Mouse (Mus musculus): Measurements from ENCODE around the gene Pi4kb.
"Not testable (repeated sequence)": the region's sequence is repeated elsewhere in the genome, so short reads cannot be mapped to it uniquely, and the experiment has no call there.

Pi4kb gene

GRCm38 (mm10) chr3:95015337-95015872, 40.9 kb downstream of the Pi4kb start, which contains the start of gene Zfp687:
Gene Zfp687 (minus strand): TSS chr3:95015448.
- DNase-seq (ENCODE audit: low read depth): peak; percentile 100

DNA sequence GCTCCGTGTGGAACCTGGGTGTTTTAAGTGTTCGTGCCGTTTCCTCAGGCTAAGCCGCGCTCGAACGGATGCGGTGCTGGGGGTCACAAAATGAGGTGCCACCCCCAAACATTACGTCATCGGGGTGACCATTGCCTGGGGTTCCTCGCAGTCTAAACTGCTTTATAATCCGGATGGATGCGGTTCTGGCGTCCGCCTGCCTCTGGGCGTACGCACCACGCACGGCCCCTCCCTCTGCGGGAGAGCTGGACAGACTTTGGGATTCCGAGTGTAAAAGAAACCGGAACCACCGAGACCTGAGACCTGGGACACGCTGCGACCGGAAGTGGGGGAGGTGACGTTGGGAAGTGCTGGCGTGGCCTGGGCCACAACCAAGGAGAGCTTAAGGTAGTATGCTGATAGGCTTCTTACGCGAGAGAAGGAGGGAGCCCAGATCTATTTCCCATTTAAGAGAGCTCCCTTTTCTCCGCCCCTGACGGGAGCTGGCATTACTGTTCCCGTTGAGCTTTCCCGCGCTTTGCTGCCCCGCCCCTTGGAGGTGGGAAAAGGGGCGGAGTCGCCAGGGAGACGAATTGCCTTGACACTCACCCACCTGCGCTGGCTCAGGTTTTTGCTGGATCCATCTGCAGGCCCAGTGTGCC, 41.5 kb downstream of the Pi4kb start:
- DNase-seq (ENCODE audit: low read depth): peak; percentile 94

DNA sequence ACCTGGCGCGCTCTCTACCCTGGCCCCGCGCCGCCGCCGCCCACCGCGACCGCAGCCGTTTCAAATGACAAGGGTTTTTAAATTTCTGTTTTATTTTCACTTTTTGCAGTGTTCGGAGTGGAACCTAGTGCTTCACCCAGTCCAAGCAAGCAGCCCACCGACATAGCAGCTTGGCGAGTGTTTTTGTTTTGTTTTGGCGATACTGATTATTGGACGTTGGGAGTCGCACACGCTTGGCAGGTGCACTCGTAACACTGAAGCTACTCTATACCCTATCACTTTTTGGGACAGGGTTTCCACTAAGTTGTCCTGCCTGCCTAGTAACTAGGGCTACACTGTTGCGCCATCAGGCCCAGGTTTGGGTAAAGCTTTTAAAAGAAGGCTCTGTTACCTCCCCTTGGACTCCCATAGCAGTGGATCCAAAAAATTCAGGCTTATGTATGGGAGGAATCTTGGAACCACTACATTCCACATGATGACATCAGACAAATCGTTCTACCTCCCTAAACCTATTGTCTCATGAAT, 42.1 kb downstream of the Pi4kb start:
- no peak for DNase-seq (ENCODE audit: low read depth)

GRCm38 (mm10) chr3:95018741-95019140, 44.2 kb downstream of the Pi4kb start:
- no peak for DNase-seq (ENCODE audit: low read depth)

- not testable (repeated sequence) for DNase-seq (ENCODE audit: low read depth)
Observed at GRCm38 (mm10) chr3:95020956-95021355, 46.4 kb downstream of the Pi4kb start.

- DNase-seq (ENCODE audit: low read depth): no peak
Observed at GRCm38 (mm10) chr3:95024551-95024950, 50.0 kb downstream of the Pi4kb start.

- no peak for DNase-seq (ENCODE audit: low read depth)
Observed at GRCm38 (mm10) chr3:95025202-95025601, 50.7 kb downstream of the Pi4kb start.

- no peak for DNase-seq (ENCODE audit: low read depth)
Observed at GRCm38 (mm10) chr3:95027057-95027645, 52.6 kb downstream of the Pi4kb start.

DNA sequence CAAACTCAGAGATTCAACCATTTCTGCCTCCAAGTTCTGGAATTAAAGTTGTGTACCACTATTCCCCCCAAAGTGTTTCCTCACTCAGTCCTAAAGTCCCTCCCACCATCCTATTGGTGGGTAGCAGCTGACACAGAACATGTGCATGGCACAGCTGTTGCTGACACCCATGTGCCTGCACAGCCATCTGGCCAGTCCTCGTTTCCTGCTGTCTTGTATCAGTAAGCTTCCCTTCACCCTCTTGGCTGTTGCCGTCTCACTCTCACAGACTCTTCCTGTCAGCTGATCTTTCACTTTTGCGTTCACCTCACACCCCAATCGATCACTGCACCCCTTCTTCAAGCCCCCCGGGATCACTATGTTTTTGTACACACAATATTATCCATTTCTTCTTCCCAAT, 53.2 kb downstream of the Pi4kb start:
- DNase-seq (ENCODE audit: low read depth): no peak

DNA sequence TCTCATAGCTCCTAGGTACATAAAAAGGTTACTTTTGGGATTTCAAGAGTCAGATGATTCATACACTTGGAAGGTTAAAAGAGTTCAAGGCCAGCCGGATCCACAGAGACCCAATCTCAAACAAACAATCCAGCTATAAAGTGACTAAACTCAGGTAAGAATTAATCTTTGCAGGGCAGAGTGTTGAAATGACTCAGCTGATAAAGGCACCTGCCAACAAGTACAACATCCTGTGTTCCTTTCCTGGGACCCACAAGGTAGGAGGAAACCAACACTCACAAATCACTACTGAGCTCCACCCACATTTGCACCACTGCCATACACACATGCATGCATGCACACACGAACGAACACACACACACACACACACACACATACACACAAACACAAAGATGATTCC, 54.1 kb downstream of the Pi4kb start:
- no peak for DNase-seq (ENCODE audit: low read depth)

DNA sequence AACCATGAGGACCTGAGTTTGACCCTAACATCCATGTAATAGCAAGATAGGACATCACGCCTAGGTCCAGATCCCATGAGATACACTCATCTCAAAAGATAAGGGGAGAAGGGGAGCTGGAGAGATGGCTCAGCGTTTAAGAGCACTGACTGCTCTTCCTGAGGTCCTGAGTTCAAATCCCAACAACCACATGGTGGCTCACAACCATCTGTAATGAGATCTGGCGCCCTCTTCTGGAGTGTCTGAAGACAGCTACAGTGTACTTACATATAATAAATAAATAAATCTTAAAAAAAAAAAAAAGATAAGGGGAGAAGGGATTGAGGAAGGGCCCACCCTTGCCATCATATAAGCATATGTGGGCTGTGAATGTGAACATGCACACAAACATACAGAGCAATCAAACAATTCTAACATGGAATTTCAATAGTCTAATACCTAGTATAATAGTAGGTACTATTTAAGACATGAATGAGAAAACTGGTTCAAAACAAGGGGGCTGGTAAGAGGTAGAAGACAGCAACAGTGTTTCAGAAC, 54.8 kb downstream of the Pi4kb start:
- DNase-seq (ENCODE audit: low read depth): not testable (repeated sequence)

DNA sequence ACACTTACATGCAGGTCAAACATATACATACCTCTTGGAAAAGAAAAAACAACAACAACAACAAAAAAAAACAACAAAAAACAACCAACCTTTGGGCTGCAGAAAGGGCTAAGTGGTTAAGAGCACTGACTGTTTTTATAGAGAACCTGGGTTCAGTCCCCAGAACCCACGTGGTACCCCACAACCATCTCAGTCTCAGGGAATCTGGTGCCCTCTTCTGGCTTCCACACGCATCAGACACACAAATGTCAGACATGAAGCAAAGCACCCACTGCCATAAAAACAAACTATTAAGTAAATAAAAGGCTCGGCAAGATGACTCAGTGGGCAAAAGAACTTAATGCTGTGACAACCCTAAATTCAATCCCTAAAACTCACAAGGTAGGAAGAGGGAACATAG, 55.4 kb downstream of the Pi4kb start:
- DNase-seq (ENCODE audit: low read depth): no peak

DNA sequence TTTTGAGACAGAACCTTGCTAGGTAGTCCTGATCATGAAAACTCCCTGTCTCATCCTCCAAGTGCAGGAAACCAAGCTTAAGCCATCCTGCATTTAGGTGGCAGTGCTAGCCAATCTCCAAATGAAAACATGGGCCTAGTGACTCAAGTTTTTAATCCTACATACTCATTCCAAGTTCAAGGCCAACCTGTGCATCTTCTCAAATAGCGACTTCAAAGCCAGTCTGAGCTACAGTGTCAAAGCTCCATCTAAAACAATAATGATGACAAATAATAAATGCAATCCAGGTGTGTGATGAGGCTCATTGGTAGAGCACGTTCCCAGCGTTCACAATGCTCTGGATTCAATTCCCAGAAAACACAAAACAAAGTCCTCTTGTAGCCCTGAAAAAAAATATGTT, 67.1 kb downstream of the Pi4kb start:
- no peak for DNase-seq (ENCODE audit: low read depth)

DNA sequence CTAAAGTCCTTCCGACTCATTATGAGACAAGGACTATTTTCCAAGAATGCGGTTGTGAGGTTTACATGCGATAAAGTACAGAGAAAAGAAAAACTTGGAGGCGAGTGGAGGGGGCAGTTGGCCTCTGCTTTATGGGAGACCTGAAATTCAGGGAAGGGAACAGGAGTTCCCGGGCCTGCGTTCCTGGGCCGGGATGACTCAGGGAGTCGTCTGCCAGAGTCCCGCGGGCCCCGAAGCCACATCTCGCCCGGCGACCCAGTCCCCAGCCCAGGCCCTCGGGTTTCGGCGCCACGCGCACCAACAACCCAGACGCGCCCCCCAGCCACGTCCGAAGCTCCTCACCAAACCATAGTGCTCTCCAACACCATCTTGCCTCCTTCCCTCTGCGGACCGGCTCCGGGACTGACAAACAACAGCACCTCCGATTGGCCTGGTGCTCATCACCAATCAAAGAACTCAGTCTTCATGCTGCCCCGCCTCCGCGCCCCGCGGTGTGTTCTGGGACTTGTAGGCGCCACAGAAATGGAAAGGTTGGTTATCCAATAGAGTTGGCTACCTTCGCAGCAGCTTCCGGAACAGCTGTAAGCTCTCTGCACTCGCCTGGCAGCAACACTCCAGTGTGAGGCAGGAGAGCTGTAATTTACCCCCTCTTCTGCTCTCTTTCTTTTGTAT, 67.8 kb downstream of the Pi4kb start, which contains the start of gene Psmd4:
Psmd4 (minus strand) TSS at position 449 of the 672 bp plus-strand sequence.
- peak; percentile 93 for DNase-seq (ENCODE audit: low read depth)

- no peak for DNase-seq (ENCODE audit: low read depth)
Observed at GRCm38 (mm10) chr3:95042838-95043229, 68.3 kb downstream of the Pi4kb start.

GRCm38 (mm10) chr3:95043251-95043650, 68.7 kb downstream of the Pi4kb start:
- no peak for DNase-seq (ENCODE audit: low read depth)

DNA sequence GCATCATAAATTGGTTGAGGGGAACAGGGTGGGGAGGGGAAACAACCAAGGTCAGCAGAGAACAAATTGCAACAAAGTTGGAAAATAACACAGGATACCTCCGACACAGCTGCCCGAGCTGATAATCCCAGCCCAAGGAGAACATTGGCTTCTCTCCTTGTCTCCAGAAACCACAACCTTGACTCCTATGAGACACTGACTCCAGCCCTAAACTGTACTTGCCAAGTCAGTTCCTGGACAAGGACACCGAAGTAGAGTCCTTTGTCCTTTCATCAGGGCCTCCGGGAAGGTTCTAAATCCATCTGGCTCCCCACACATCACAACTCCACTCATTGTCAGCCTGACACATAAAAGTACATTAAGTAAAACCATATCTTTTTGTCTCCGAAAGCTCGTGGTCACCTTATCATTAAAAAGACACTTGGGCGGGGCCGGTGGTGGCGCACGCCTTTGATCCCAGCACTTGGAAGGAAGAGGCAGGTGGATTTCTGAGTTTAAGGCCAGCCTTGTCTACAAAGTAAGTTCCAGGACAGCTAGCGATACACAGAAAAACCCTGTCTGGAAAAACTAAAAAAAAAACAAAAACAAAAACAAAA, 72.0 kb downstream of the Pi4kb start:
- no peak for DNase-seq (ENCODE audit: low read depth)

- DNase-seq (ENCODE audit: low read depth): no peak
Observed at GRCm38 (mm10) chr3:95047914-95048313, 73.4 kb downstream of the Pi4kb start.

GRCm38 (mm10) chr3:95052959-95053358, 78.4 kb downstream of the Pi4kb start:
- DNase-seq (ENCODE audit: low read depth): peak; percentile 55

- peak; percentile 56 for DNase-seq (ENCODE audit: low read depth)
Observed at GRCm38 (mm10) chr3:95053701-95054100, 79.2 kb downstream of the Pi4kb start.

- peak; percentile 32 for DNase-seq (ENCODE audit: low read depth)
Observed at GRCm38 (mm10) chr3:95054481-95055260, 80.1 kb downstream of the Pi4kb start.

All from c-Kit-positive CD71-negative TER-119-negative erythroid progenitor cells, embryonic 14.5 days (primary cell).